Mouse (Mus musculus) heart, adult 2 months (tissue): ENCODE measurements around the gene Gpr155.

Source experiments
- CTCF ChIP-seq: fragments of 200-600 bp; IDR thresholded peaks from 2 replicates; pipeline ENCODE4 v1.8.1; 2022; ENCODE audit warnings: antibody characterized with exemption, mild to moderate bottlenecking, moderate library complexity
- EP300 ChIP-seq: fragments of 200-500 bp; IDR thresholded peaks from 2 replicates; pipeline ENCODE4 v1.6.1; 2011; ENCODE audit warnings: low read depth, low read length, control low read depth; ENCODE audit not compliant: insufficient read depth
- POLR2A ChIP-seq: fragments of 200-500 bp; IDR thresholded peaks from 2 replicates; pipeline ENCODE4 v1.6.1; 2011; ENCODE audit warnings: mild to moderate bottlenecking, low read depth, low read length, control low read depth; ENCODE audit not compliant: insufficient read depth

DNA sequence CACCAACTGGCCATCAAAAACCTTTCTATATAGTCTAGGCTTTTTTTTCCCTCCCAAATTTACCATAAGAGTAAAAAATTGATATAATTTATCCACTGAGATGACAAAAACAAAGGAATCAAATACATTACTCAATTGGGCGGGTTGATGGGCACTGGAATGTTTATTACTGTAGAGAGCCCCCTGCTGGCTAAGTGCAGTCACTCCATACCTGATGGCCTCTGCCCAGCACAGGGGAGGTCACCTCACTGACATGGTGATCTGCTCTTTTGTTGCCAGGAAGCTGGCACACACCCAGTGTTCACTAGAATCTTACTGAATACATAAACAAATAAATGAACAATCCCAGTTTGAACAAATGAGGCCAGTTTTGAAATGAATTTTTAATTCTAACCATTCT lies 40.9 kb upstream of the Gpr155 start:
- TF ChIP-seq POLR2A: no peak
- TF ChIP-seq CTCF: peak; percentile 81
- no peak for TF ChIP-seq EP300
